Mouse (Mus musculus): ENCODE results near the gene Bmpr2.

DNA sequence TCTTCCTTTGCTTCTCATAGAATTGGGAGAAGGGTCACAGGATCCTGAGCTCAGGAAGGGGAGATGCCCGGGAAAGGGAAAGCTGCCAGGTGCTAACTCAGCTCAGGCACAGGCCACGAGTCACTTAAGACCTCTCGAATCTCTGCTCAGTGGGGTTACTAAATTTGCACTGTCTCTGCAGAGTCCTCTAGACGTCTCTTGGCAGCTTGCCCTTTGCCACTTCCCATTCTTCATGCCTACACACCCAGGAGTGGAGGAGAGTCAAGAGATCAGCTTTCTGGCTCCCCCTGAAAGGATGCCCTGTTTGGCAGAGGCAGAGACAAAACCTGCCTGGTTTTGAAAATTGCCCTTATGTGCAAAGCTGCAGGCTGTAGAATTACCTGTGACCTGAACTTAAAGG, 132.3 kb downstream of the Bmpr2 start:
- TF ChIP-seq CTCF (IDR thresholded peaks at IDR 0.05; ENCODE audit: extremely low read depth, insufficient read depth, insufficient read length, insufficient replicate concordance): no peak
- TF ChIP-seq POLR2A (IDR thresholded peaks at IDR 0.05; ENCODE audit: low read depth, low read length): no peak

All from spleen, adult 2 months (tissue).